10 mouse cellular contexts compared by ENCODE assay signal in the genomic region with DNA sequence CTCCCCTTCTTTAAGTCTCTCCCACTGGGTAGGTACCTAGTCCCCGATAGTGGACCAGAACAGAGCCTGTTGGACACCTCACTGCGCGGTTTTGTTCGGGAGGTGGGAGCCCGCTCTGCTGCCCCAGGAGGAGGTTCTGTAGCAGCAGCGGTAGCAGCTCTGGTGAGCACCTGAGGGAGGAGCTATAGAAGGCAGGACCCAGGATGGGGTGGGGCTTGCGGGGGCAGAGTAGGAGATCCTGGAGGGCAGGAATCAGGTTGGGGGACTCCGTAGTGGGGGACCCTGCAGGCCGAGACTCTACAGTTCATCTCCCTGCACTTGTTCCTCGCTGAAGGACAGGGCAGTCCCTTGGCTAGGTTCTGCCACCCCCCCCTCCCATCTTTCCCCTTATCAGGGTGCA. TPM values are rescaled to one million over a fixed set of nuclear protein-coding genes. Genes with fewer than 3 reads are reported as not detected.
DNase-seq lines count a peak whose midpoint lies in the region; ATAC-seq lines count a peak whose summit lies in the region.
"Had no signal": no experiment of that assay in that cellular context is flagged by ENCODE, and none has a peak within 500 bp of the region (broad histone marks: within the 10 kb centered on the region; RNA-seq: fewer than 3 reads in every experiment).

No protein-coding gene starts in this region.

- H3K36me3 ChIP-seq in lung, embryonic 15.5 days: no peaks in the 10 kb centered on the region
- no peaks in the 10 kb centered on the region for H3K36me3 ChIP-seq in intestine, embryonic 16.5 days (ENCODE audit: control insufficient read depth, insufficient read depth, low read length)

- 16% methylated on average over 10 of the region's 10 CpGs for WGBS in lung, embryonic 15.5 days
- WGBS in intestine, embryonic 16.5 days: 14% methylated on average over 10 of the region's 10 CpGs

- ATAC-seq in cerebellum, adult (ENCODE audit: insufficient number of reproducible peaks, low FRiP score, low TSS enrichment): no peak
- ATAC-seq in lung, embryonic 15.5 days (ENCODE audit: borderline replicate concordance, extremely low read depth, low FRiP score, low TSS enrichment): peak; percentile 32; the same call in 1 of the 2 replicates
- no peak for ATAC-seq in intestine, embryonic 16.5 days
- ATAC-seq: Patski had no signal

- H3K9me3 ChIP-seq in lung, embryonic 15.5 days: no peaks in the 10 kb centered on the region
- no peaks in the 10 kb centered on the region for H3K9me3 ChIP-seq in intestine, embryonic 16.5 days (ENCODE audit: control insufficient read depth, low read length)

- DNase-seq in cerebellum, postnatal 25 days: peak; percentile 10 to 19
- DNase-seq in lung, postnatal 10 days: no peak
- DNase-seq in retina, postnatal 1 day: peak; percentile 6
- DNase-seq in right cerebral cortex, adult 2 months (ENCODE audit: low spot score in 2 of 2): no peak
- no peak for DNase-seq in right cerebral cortex, postnatal 14 days
- DNase-seq: gastrocnemius, postnatal 10 days had no signal

- no peak overlapping the region for H3K4me3 ChIP-seq in lung, embryonic 15.5 days
- H3K4me3 ChIP-seq in intestine, embryonic 16.5 days (ENCODE audit: low read length): no peak overlapping the region; the same call in 1 of the 2 replicates

- H3K4me2 ChIP-seq in lung, embryonic 15.5 days: peak overlapping the region; percentile 15
- H3K4me2 ChIP-seq in intestine, embryonic 16.5 days (ENCODE audit: low read depth, low read length): peak overlapping the region; percentile 31; the same call in 1 of the 2 replicates

- no peaks in the 10 kb centered on the region for H3K4me1 ChIP-seq in lung, embryonic 15.5 days
- H3K4me1 ChIP-seq in intestine, embryonic 16.5 days (ENCODE audit: control insufficient read depth, insufficient read depth, low read length): no peaks in the 10 kb centered on the region

- no peak overlapping the region for H3K9ac ChIP-seq in lung, embryonic 15.5 days
- H3K9ac ChIP-seq in intestine, embryonic 16.5 days (ENCODE audit: low read depth, low read length): no peak overlapping the region

- no peaks in the 10 kb centered on the region; the same call in 1 of the 2 replicates for H3K27me3 ChIP-seq in lung, embryonic 15.5 days
- H3K27me3 ChIP-seq in intestine, embryonic 16.5 days (replicated peaks; ENCODE audit: control insufficient read depth, insufficient read depth, low read length): no peaks in the 10 kb centered on the region
- H3K27me3 ChIP-seq: Patski had no signal

- no peak overlapping the region for H3K27ac ChIP-seq in lung, embryonic 15.5 days
- H3K27ac ChIP-seq in intestine, embryonic 16.5 days (ENCODE audit: low read length): no peak overlapping the region

RNA-seq across cellular contexts. Expression of gene Ftcd, which starts 8.7 kb away (rescaled TPM):
- 0.59 TPM in 1 of 2 replicates, not detected in the other for polyA plus RNA-seq in lung, embryonic 15.5 days (2015; fragmentation: Nextera tagmentation; extraction: Ambion mirVana)
- 0.87 and 1.5 TPM in 2 replicates for polyA plus RNA-seq in intestine, embryonic 16.5 days (2015; fragmentation: Nextera tagmentation; extraction: Ambion mirVana)

RNA-seq across cellular contexts. Expression of gene Spatc1l, which starts 22.1 kb away (rescaled TPM):
- polyA plus RNA-seq in lung, embryonic 15.5 days (2015; fragmentation: Nextera tagmentation; extraction: Ambion mirVana): not detected in 2 replicates
- not detected in 2 replicates for polyA plus RNA-seq in intestine, embryonic 16.5 days (2015; fragmentation: Nextera tagmentation; extraction: Ambion mirVana)
- polyA plus RNA-seq: Patski had no signal

RNA-seq across cellular contexts. Expression of gene Col6a2, which starts 39.3 kb away (rescaled TPM):
- polyA plus RNA-seq in lung, embryonic 15.5 days (2015; fragmentation: Nextera tagmentation; extraction: Ambion mirVana): 287 and 298 TPM in 2 replicates
- 230 and 262 TPM in 2 replicates for polyA plus RNA-seq in intestine, embryonic 16.5 days (2015; fragmentation: Nextera tagmentation; extraction: Ambion mirVana)

RNA-seq across cellular contexts. Expression of gene Lss, which starts 52.8 kb away (rescaled TPM):
- 23.2 and 26.5 TPM in 2 replicates for polyA plus RNA-seq in lung, embryonic 15.5 days (2015; fragmentation: Nextera tagmentation; extraction: Ambion mirVana)
- polyA plus RNA-seq in intestine, embryonic 16.5 days (2015; fragmentation: Nextera tagmentation; extraction: Ambion mirVana): 75.6 and 76.9 TPM in 2 replicates

Comparison
In these comparisons a context has a peak if more than half of its experiments do, and no peak if none do; other contexts are left out.
1. DNase-seq: peak in cerebellum, postnatal 25 days (2 of 2) and retina, postnatal 1 day (single experiment); none in lung, postnatal 10 days (single experiment), right cerebral cortex, adult 2 months (0 of 2) and right cerebral cortex, postnatal 14 days (single experiment).